In genomic region chr1:191150924-191151605, GRCm38 (mm10) we compare ENCODE assay signal across 21 mouse cellular contexts. TPM values are rescaled to one million over a fixed set of nuclear protein-coding genes. Genes with fewer than 3 reads are reported as not detected.
"Had no signal": no experiment of that assay in that cellular context is flagged by ENCODE, and none has a peak within 500 bp of the region (broad histone marks: within the 10 kb centered on the region; RNA-seq: fewer than 3 reads in every experiment).

No protein-coding gene starts in this region.

- H3K4me1 ChIP-seq: limb, embryonic 15.5 days; midbrain, embryonic 15.5 days; stomach, embryonic 15.5 days had no signal

- H3K27ac ChIP-seq: left cerebral cortex, adult 2 months; limb, embryonic 15.5 days; lung, embryonic 15.5 days; midbrain, embryonic 15.5 days; stomach, embryonic 15.5 days had no signal

- H3K27me3 ChIP-seq: limb, embryonic 15.5 days; lung, embryonic 15.5 days; midbrain, embryonic 15.5 days; stomach, embryonic 15.5 days had no signal

- H3K4me3 ChIP-seq: left cerebral cortex, adult 2 months; limb, embryonic 15.5 days; lung, embryonic 15.5 days; midbrain, embryonic 15.5 days; stomach, embryonic 15.5 days had no signal

- H3K9me3 ChIP-seq: limb, embryonic 15.5 days; lung, embryonic 15.5 days; midbrain, embryonic 15.5 days; stomach, embryonic 15.5 days had no signal

- ATAC-seq: midbrain, embryonic 15.5 days had no signal

- H3K4me2 ChIP-seq: limb, embryonic 15.5 days; lung, embryonic 15.5 days; midbrain, embryonic 11.5 days; midbrain, embryonic 15.5 days; stomach, embryonic 15.5 days had no signal

- H3K36me3 ChIP-seq: limb, embryonic 15.5 days; lung, embryonic 15.5 days; midbrain, embryonic 15.5 days; stomach, embryonic 15.5 days had no signal

- DNase-seq: kidney, adult 11 months; kidney, adult 9 months; kidney, postnatal 10 days; right cerebral cortex, postnatal 14 days; thymus, adult 2 months; thymus, postnatal 25 days had no signal

- H3K9ac ChIP-seq: limb, embryonic 15.5 days; lung, embryonic 15.5 days; midbrain, embryonic 15.5 days; stomach, embryonic 15.5 days had no signal

RNA-seq across cellular contexts. Expression of gene Fam71a, which starts 13.6 kb away (rescaled TPM):
- total RNA-seq: layer of hippocampus, adult 8-10 months; layer of hippocampus, postnatal 14 days; left cerebral cortex, adult 2 months; left cerebral cortex, postnatal 25 days had no signal
- polyA plus RNA-seq: intestine, embryonic 14.5 days; large intestine, adult 2 months; limb, embryonic 11.5 days; limb, embryonic 15.5 days; liver, embryonic 16.5 days; lung, embryonic 15.5 days; midbrain, embryonic 11.5 days; midbrain, embryonic 15.5 days; neural tube, embryonic 14.5 days; spleen, adult 2 months; stomach, embryonic 15.5 days; thymus, adult 2 months had no signal

RNA-seq across cellular contexts. Expression of gene Batf3, which starts 53.4 kb away (rescaled TPM):
- total RNA-seq: layer of hippocampus, postnatal 14 days had no signal
